Mouse (Mus musculus) stomach, postnatal 0 days (tissue): ENCODE data around the gene Cfap97d1.

Source experiments
- CTCF ChIP-seq: IDR thresholded peaks from 2 replicates; pipeline ENCODE4 v1.5.1; 2016; ENCODE audit warnings: antibody characterized with exemption, low read depth, mild to moderate bottlenecking, moderate library complexity
- EP300 ChIP-seq: optimal IDR thresholded peaks from 2 replicates; pipeline ENCODE3; 2016; ENCODE audit warnings: antibody characterized with exemption

DNA sequence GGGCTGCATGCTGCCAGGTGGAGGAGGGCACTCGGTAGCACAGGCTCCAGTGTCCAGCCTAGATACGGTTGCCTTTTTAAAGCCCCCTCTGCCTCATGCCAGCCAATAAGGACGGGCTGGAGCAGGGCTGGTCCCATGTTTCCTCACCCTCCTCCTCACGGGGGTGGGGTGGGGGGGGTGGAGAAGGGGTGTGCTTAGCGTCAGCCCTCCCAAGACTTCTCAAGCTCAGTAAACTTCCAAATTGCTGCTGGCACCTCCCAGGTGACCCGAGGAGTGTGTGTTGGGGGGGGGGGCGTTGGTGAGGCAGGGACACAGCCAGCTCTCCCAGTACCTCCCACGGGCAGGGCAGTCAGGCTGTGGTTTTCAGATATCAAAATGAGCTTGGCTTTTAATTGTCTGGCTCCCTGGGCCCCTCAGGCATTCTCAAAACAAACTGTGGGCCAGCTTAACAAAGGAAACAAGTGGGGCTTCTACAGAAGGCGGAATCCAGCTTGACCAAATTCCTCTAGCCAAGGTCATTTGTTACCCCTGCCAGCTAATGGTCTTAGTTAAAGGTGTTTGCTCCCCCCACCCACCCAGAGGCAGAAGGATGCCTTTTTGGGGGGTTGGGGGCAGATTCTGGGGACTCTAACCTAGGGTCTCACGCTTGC is 17.0 kb upstream of the Cfap97d1 start, which contains the start of gene Sost:
- TF ChIP-seq CTCF (no peak), EP300 (no peak)
